Mouse (Mus musculus): Measurements from ENCODE around the gene Zbtb25. TPM values are rescaled to one million over a fixed set of nuclear protein-coding genes. Genes with fewer than 3 reads are reported as not detected.

Gene Zbtb25
- polyA plus RNA-seq, 1 experiment from 2014 or later = 18.4 TPM

- DNase-seq = no peak
- H3K4me1 ChIP-seq (ENCODE audit: insufficient read depth) = no peaks in the 10 kb centered on the region
- no peak overlapping the region for H3K4me2 ChIP-seq
- TF ChIP-seq CTCF (IDR thresholded peaks at IDR 0.05; ENCODE audit: low read depth) = no peak
- no peak overlapping the region for H3K9ac ChIP-seq
- ATAC-seq (ENCODE audit: insufficient read depth) = no peak
- peaks cover 13% of the 10 kb centered on the region; the same call in 1 of the 2 replicates for H3K36me3 ChIP-seq (ENCODE audit: insufficient read depth)
- 66% methylated on average over 5 of the region's 5 CpGs for WGBS
- H3K27me3 ChIP-seq (ENCODE audit: insufficient read depth, low read length) = no peaks in the 10 kb centered on the region
- no peak overlapping the region for H3K4me3 ChIP-seq (ENCODE audit: low read depth, low read length)
- no peak overlapping the region for H3K27ac ChIP-seq (ENCODE audit: low read depth)
- H3K9me3 ChIP-seq (ENCODE audit: low read depth, low read length) = no peaks in the 10 kb centered on the region
These were observed 23.6 kb upstream of the Zbtb25 start for GRCm38 (mm10) chr12:76392979-76393378.

GRCm38 (mm10) chr12:76391595-76392271, 22.3 kb upstream of the Zbtb25 start:
- no peak overlapping the region for H3K4me3 ChIP-seq (ENCODE audit: low read depth, low read length)
- ATAC-seq (ENCODE audit: insufficient read depth) (no peak), DNase-seq (no peak)
- H3K4me2 ChIP-seq = no peak overlapping the region
- no peak overlapping the region for H3K27ac ChIP-seq (ENCODE audit: low read depth)
- TF ChIP-seq CTCF (IDR thresholded peaks at IDR 0.05; ENCODE audit: low read depth) = no peak
- 58% methylated on average over 3 of the region's 3 CpGs for WGBS
- H3K36me3 ChIP-seq (ENCODE audit: insufficient read depth) = peaks cover 19% of the 10 kb centered on the region
- H3K9me3 ChIP-seq (ENCODE audit: low read depth, low read length) = no peaks in the 10 kb centered on the region
- no peak overlapping the region for H3K9ac ChIP-seq
- H3K27me3 ChIP-seq (ENCODE audit: insufficient read depth, low read length) = no peaks in the 10 kb centered on the region
- H3K4me1 ChIP-seq (ENCODE audit: insufficient read depth) = no peaks in the 10 kb centered on the region

GRCm38 (mm10) chr12:76388794-76389193, 19.4 kb upstream of the Zbtb25 start:
- TF ChIP-seq CTCF (IDR thresholded peaks at IDR 0.05; ENCODE audit: low read depth) = no peak
- 65% methylated on average over 11 of the region's 11 CpGs for WGBS
- Histone ChIP-seq H3K4me1 (ENCODE audit: insufficient read depth) (no peaks in the 10 kb centered on the region), H3K36me3 (ENCODE audit: insufficient read depth) (peaks cover 34% of the 10 kb centered on the region), H3K9ac (no peak overlapping the region), H3K27ac (ENCODE audit: low read depth) (no peak overlapping the region), H3K9me3 (ENCODE audit: low read depth, low read length) (no peaks in the 10 kb centered on the region), H3K4me3 (ENCODE audit: low read depth, low read length) (no peak overlapping the region), H3K27me3 (ENCODE audit: insufficient read depth, low read length) (no peaks in the 10 kb centered on the region), H3K4me2 (no peak overlapping the region)
- DNase-seq = no peak
- peak; percentile 59; the same call in 1 of the 2 replicates for ATAC-seq (ENCODE audit: insufficient read depth)

- H3K27me3 ChIP-seq (ENCODE audit: insufficient read depth, low read length) = no peaks in the 10 kb centered on the region
- peak; percentile 56; the same call in 1 of the 2 replicates for ATAC-seq (ENCODE audit: insufficient read depth)
- H3K9me3 ChIP-seq (ENCODE audit: low read depth, low read length) = no peaks in the 10 kb centered on the region
- 62% methylated on average over 8 of the region's 8 CpGs for WGBS
- no peak for TF ChIP-seq CTCF (IDR thresholded peaks at IDR 0.05; ENCODE audit: low read depth)
- DNase-seq = peak; percentile 46
- H3K4me3 ChIP-seq (ENCODE audit: low read depth, low read length) = no peak overlapping the region
- H3K4me2 ChIP-seq = no peak overlapping the region
- no peaks in the 10 kb centered on the region for H3K4me1 ChIP-seq (ENCODE audit: insufficient read depth)
- no peak overlapping the region for H3K9ac ChIP-seq
- peaks cover 29% of the 10 kb centered on the region for H3K36me3 ChIP-seq (ENCODE audit: insufficient read depth)
- no peak overlapping the region for H3K27ac ChIP-seq (ENCODE audit: low read depth)
These were observed 15.9 kb upstream of the Zbtb25 start for GRCm38 (mm10) chr12:76385342-76385741.

- Histone ChIP-seq H3K4me2 (no peak overlapping the region), H3K9ac (no peak overlapping the region), H3K36me3 (ENCODE audit: insufficient read depth) (peaks cover 2% of the 10 kb centered on the region; the same call in 1 of the 2 replicates), H3K9me3 (ENCODE audit: low read depth, low read length) (no peaks in the 10 kb centered on the region), H3K4me1 (ENCODE audit: insufficient read depth) (no peaks in the 10 kb centered on the region), H3K4me3 (ENCODE audit: low read depth, low read length) (no peak overlapping the region), H3K27me3 (ENCODE audit: insufficient read depth, low read length) (no peaks in the 10 kb centered on the region), H3K27ac (ENCODE audit: low read depth) (no peak overlapping the region)
- DNase-seq (no peak), ATAC-seq (ENCODE audit: insufficient read depth) (no peak)
- 73% methylated on average over 7 of the region's 7 CpGs for WGBS
- no peak for TF ChIP-seq CTCF (IDR thresholded peaks at IDR 0.05; ENCODE audit: low read depth)
These were observed 10.7 kb upstream of the Zbtb25 start for GRCm38 (mm10) chr12:76380151-76380550.

- Histone ChIP-seq H3K4me2 (no peak overlapping the region), H3K9ac (no peak overlapping the region), H3K9me3 (ENCODE audit: low read depth, low read length) (no peaks in the 10 kb centered on the region), H3K27ac (ENCODE audit: low read depth) (no peak overlapping the region), H3K27me3 (ENCODE audit: insufficient read depth, low read length) (no peaks in the 10 kb centered on the region), H3K4me3 (ENCODE audit: low read depth, low read length) (no peak overlapping the region), H3K36me3 (ENCODE audit: insufficient read depth) (no peaks in the 10 kb centered on the region), H3K4me1 (ENCODE audit: insufficient read depth) (no peaks in the 10 kb centered on the region)
- ATAC-seq (ENCODE audit: insufficient read depth) = no peak
- WGBS = 73% methylated on average over 5 of the region's 5 CpGs
- no peak for DNase-seq
- no peak for TF ChIP-seq CTCF (IDR thresholded peaks at IDR 0.05; ENCODE audit: low read depth)
These were observed 9.2 kb upstream of the Zbtb25 start for GRCm38 (mm10) chr12:76378556-76378955.

- H3K9me3 ChIP-seq (ENCODE audit: low read depth, low read length) = no peaks in the 10 kb centered on the region
- 86% methylated on average over 3 of the region's 3 CpGs for WGBS
- no peak overlapping the region for H3K27ac ChIP-seq (ENCODE audit: low read depth)
- no peak overlapping the region for H3K4me3 ChIP-seq (ENCODE audit: low read depth, low read length)
- ATAC-seq (ENCODE audit: insufficient read depth) (no peak), DNase-seq (no peak)
- H3K9ac ChIP-seq = no peak overlapping the region
- TF ChIP-seq CTCF (IDR thresholded peaks at IDR 0.05; ENCODE audit: low read depth) = no peak
- H3K4me1 ChIP-seq (ENCODE audit: insufficient read depth) = peaks cover under 1% of the 10 kb centered on the region
- no peak overlapping the region for H3K4me2 ChIP-seq
- no peaks in the 10 kb centered on the region for H3K36me3 ChIP-seq (ENCODE audit: insufficient read depth)
- H3K27me3 ChIP-seq (ENCODE audit: insufficient read depth, low read length) = no peaks in the 10 kb centered on the region
These were observed 8.3 kb upstream of the Zbtb25 start for GRCm38 (mm10) chr12:76377726-76378125.
